Mouse (Mus musculus) forebrain, embryonic 16.5 days (tissue): ENCODE data around the gene Thada. TPM values are rescaled to one million over a fixed set of nuclear protein-coding genes. Genes with fewer than 3 reads are reported as not detected.

Experiments
- ATAC-seq: fragments of 200-750 bp; cut with Nextera tagmentation; 2 replicates; pipeline ENCODE4 v1.8.0; 2017; ENCODE audit warnings: mild to moderate bottlenecking, moderate library complexity
- H3K27ac ChIP-seq: fragments of 300-500 bp; sonication (generic); 2 replicates; pipeline ENCODE4 v1.5.1; 2014; ENCODE audit warnings: low read length, control low read depth
- H3K27me3 ChIP-seq: fragments of 300-500 bp; sonication (generic); replicated peaks from 2 replicates; pipeline ENCODE4 v1.6.1; 2014; ENCODE audit warnings: low read length; ENCODE audit not compliant: control insufficient read depth, insufficient read depth
- H3K36me3 ChIP-seq: fragments of 300-500 bp; sonication (generic); 2 replicates; pipeline ENCODE4 v1.6.1; 2014; ENCODE audit not compliant: control insufficient read depth, insufficient read depth
- H3K4me1 ChIP-seq: fragments of 300-500 bp; sonication (generic); replicated peaks from 2 replicates; pipeline ENCODE4 v1.6.1; 2014; ENCODE audit warnings: low read length; ENCODE audit not compliant: control insufficient read depth, insufficient read depth
- H3K4me2 ChIP-seq: fragments of 300-500 bp; sonication (generic); 2 replicates; pipeline ENCODE4 v1.6.1; 2014; ENCODE audit warnings: mild to moderate bottlenecking, low read length, control low read depth
- H3K4me3 ChIP-seq: fragments of 300-500 bp; sonication (generic); replicated peaks from 2 replicates; pipeline ENCODE4 v1.5.1; 2014; ENCODE audit warnings: mild to moderate bottlenecking, low read length, control low read depth
- H3K9ac ChIP-seq: fragments of 300-500 bp; sonication (generic); replicated peaks from 2 replicates; pipeline ENCODE4 v1.6.1; 2014; ENCODE audit warnings: low read depth, low read length, control low read depth
- H3K9me3 ChIP-seq: fragments of 300-500 bp; sonication (generic); 2 replicates; pipeline ENCODE4 v1.6.1; 2016; ENCODE audit warnings: low read length; ENCODE audit not compliant: control insufficient read depth
- WGBS: fragments of 180-500 bp; shearing (Covaris S2); extraction: QIAGEN DNeasy Blood & Tissue Kit; methylation state at CpG from one replicate; pipeline ENCODE4 v1.1.7; 2014; 5-methylcytosine and 5-hydroxymethylcytosine counted together
- polyA plus RNA-seq: library from polyadenylated mRNA; unstranded; fragments of >200 nt; fragmentation: Nextera tagmentation; extraction: Ambion mirVana; gene quantifications from 2 replicates; pipeline ENCODE4 v1.2.1, GENCODE M21; 2015

Gene Thada
- polyA plus RNA-seq, 1 experiment from 2014 or later = 6.6 TPM

DNA sequence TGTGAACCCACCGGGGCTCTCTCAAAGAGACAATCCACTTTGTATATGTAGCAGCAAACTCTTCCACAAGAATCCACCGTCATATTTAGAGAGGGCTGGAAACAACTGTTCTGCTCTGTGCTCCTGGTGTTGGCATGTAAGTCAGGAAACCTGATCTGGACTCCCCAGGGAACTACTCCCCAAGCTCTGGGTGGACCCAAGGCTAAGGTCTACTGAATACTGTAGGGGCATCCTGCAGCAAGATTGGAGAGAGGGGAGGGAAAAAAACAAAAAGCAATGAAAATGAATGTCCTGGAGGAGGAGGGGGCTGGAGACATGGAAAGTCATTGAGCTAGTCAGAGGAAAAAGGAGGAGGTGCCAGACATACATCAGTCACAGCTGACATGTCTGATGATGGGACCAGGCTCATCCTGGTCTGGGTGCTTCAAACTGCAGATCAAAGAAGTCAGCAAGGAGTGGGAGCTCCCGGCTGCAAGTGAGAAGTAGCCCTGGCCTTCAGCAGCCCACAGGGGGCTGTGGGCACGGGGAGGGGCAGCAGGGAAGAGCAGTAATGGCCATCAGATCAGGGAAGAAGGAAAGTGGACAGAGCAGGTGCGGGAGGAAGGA, 208.0 kb downstream of the Thada start:
- H3K4me2 ChIP-seq = no peak overlapping the region
- peak overlapping the region; percentile 82 for H3K27ac ChIP-seq
- no peaks in the 10 kb centered on the region for H3K9me3 ChIP-seq
- no peak overlapping the region for H3K4me3 ChIP-seq
- peaks cover 16% of the 10 kb centered on the region for H3K4me1 ChIP-seq
- H3K9ac ChIP-seq = no peak overlapping the region
- WGBS = 81% methylated on average over 5 of the region's 5 CpGs
- 0 out of 2 replicates have a peak, but pooled peaks have one; percentile 3 for ATAC-seq
- no peaks in the 10 kb centered on the region for H3K36me3 ChIP-seq
- H3K27me3 ChIP-seq = no peaks in the 10 kb centered on the region

DNA sequence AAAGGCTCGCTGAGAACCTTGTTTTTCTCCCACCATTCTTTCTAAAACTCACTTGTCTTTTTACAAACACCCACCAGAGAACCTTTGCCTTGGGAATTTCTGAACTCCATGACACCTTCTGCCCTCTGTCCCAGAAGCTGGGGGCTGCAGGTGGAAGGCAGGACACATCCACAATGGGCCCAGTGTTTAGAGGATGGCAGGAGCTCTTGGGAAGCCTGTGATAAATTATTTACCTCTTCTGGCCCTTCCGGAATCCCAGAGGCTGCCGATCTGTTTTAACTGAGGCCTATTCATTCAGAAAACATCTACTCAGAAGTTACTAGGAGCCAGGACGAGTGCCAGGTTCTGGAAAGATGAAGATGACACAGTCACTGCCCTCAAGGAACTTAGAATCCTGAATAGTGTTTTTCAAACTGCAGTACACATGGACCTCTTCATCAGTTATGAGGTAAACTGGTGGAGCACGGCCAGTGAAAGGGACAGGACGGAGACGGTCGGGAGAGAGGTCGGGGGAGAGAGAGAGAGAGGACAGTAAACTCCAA, 209.7 kb downstream of the Thada start:
- no peaks in the 10 kb centered on the region for H3K9me3 ChIP-seq
- no peak overlapping the region for H3K4me2 ChIP-seq
- H3K4me1 ChIP-seq = peaks cover 16% of the 10 kb centered on the region
- no peak overlapping the region for H3K9ac ChIP-seq
- 78% methylated on average over 9 of the region's 9 CpGs for WGBS
- no peak for ATAC-seq
- no peaks in the 10 kb centered on the region for H3K36me3 ChIP-seq
- no peak overlapping the region for H3K27ac ChIP-seq
- H3K27me3 ChIP-seq = no peaks in the 10 kb centered on the region
- H3K4me3 ChIP-seq = no peak overlapping the region

DNA sequence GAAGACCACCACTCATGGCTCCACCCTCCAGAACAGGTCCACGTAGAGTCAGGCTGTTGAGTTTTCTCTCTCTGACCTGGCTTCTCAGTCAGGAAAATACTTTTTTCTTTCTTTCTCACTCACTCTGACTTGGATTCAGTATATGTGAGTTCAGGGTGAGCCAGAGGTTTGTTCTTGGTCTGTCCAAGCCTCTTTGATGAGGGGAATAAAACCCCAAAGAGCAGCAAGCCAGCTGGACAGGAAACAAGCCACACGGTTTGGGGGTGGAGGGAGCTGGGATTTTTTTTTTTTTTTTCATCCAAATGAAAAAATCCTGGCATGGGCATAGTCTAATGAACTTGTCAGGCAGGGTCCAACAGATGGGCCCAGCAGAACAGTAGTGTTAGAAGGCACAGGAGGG, 210.2 kb downstream of the Thada start:
- H3K9me3 ChIP-seq = no peaks in the 10 kb centered on the region
- H3K4me1 ChIP-seq = peaks cover 16% of the 10 kb centered on the region
- H3K27ac ChIP-seq = no peak overlapping the region
- 60% methylated on average over 2 of the region's 2 CpGs for WGBS
- no peaks in the 10 kb centered on the region for H3K27me3 ChIP-seq
- no peaks in the 10 kb centered on the region for H3K36me3 ChIP-seq
- no peak for ATAC-seq
- H3K9ac ChIP-seq = no peak overlapping the region
- H3K4me2 ChIP-seq = no peak overlapping the region
- H3K4me3 ChIP-seq = no peak overlapping the region

DNA sequence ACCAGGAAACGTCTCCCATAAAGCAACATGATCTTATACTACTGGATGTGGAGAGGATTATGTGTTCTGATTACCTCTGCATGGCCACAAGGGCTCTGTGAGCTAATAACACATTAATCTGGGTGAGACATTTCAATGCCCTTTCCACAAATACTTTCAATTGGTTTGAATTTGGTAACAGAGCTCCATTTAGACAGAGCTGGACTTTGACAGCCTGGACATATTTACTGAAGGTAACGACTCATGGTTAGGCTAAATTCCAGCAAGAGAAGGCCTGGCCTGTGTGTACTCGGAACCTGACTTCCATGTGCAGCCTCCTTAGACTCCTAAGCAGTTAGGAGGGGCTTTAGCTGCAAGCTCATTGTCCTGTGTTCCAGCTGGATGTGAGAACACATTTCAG, 214.6 kb downstream of the Thada start:
- no peak overlapping the region for H3K27ac ChIP-seq
- WGBS = 75% methylated on average over 3 of the region's 3 CpGs
- H3K4me1 ChIP-seq = no peaks in the 10 kb centered on the region; the same call in 1 of the 2 replicates
- H3K4me3 ChIP-seq = no peak overlapping the region
- H3K9ac ChIP-seq = no peak overlapping the region
- H3K9me3 ChIP-seq = no peaks in the 10 kb centered on the region
- no peak for ATAC-seq
- H3K4me2 ChIP-seq = no peak overlapping the region
- no peaks in the 10 kb centered on the region for H3K36me3 ChIP-seq
- no peaks in the 10 kb centered on the region for H3K27me3 ChIP-seq

DNA sequence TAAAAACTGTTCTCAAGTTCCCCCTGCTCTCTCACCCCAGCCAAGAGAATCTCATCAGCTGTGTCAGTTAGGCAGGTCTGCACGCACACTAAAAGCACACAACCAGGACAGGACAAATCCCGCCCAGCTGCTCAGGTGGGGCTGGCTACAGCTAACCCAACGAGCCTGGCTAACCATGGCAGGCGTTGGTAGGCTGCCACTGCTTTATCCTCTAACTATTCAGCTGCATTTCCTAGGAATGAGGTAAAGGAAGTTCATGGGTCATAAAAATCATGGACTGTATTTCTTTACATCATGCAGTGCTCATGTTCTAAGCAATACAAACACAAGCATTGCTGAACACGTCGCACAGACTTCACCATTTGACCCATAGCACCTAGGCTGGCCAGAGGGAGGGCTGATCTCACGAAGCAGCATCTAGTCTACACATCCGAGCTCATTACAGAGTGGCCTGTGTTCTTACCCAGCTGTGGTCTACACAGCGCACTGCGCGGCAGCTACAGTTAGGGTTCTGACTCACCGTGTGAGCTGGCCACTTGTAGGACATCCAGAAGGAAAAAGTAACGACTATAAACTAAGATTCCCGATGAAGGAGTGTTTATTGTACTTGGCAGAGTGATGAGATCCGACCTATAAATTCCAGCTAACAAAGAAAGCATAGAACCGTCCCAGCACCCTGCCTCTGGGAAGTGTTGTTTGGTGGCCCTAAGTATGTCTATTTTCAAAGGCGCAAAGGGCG, 221.7 kb downstream of the Thada start:
- Histone ChIP-seq H3K4me3 (no peak overlapping the region), H3K36me3 (no peaks in the 10 kb centered on the region), H3K27me3 (no peaks in the 10 kb centered on the region), H3K9me3 (no peaks in the 10 kb centered on the region), H3K27ac (no peak overlapping the region), H3K9ac (no peak overlapping the region), H3K4me2 (no peak overlapping the region), H3K4me1 (no peaks in the 10 kb centered on the region)
- 86% methylated on average over 18 of the region's 18 CpGs for WGBS
- ATAC-seq = no peak

DNA sequence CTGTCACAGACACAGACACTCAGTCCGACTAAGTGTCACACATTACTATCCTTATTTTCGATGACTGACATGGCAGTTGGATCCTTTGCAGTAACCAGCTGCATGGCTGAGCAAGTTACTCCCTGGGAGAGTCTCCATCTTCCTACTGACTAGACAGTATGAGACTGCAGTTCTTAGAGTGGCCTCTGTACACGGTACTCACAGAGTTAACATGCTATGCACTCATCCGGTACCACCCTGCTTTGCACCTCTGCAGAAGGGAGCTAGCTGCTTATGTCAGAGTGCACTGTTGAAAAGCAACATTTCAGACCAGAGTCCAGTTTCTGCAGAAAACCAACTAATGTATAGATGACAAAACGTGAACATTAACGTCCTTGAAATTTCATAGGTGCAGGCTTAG, 222.2 kb downstream of the Thada start:
- 80% methylated on average over 6 of the region's 6 CpGs for WGBS
- H3K4me1 ChIP-seq = no peaks in the 10 kb centered on the region
- ATAC-seq = no peak
- no peaks in the 10 kb centered on the region for H3K27me3 ChIP-seq
- no peaks in the 10 kb centered on the region for H3K9me3 ChIP-seq
- H3K36me3 ChIP-seq = no peaks in the 10 kb centered on the region
- no peak overlapping the region for H3K9ac ChIP-seq
- no peak overlapping the region for H3K27ac ChIP-seq
- no peak overlapping the region for H3K4me3 ChIP-seq
- no peak overlapping the region for H3K4me2 ChIP-seq

DNA sequence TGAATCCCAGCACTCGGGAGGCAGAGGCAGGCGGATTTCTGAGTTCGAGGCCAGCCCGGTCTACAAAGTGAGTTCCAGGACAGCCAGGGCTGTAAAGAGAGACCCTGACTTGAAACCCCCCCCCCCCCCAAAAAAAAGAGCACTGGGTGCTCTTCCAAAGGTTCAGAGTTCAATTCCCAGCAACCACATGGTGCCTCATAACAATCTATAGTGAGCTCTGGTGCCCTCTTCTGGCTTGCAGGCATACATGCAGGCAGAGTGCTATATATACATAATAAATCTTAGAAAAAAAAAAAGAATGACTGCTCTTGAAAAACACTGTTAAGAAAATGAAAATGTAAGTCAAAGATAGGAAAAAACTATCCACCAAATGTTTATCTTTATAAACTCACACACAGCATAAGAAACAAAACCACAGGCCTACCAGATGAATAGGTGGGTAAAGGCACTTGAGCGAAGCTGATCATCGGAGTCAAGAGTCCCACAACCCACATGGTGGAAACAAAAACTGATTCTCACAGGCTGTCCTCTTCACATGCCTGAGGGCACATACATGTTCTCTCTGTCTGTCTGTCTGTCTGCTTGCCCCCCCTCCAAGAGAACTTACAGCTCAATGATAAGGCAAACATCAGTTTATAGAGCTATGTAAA, 224.6 kb downstream of the Thada start:
- no peaks in the 10 kb centered on the region for H3K9me3 ChIP-seq
- H3K27me3 ChIP-seq = no peaks in the 10 kb centered on the region
- H3K4me2 ChIP-seq = no peak overlapping the region
- H3K36me3 ChIP-seq = no peaks in the 10 kb centered on the region
- no peaks in the 10 kb centered on the region for H3K4me1 ChIP-seq
- no peak for ATAC-seq
- H3K27ac ChIP-seq = no peak overlapping the region
- H3K4me3 ChIP-seq = no peak overlapping the region
- H3K9ac ChIP-seq = no peak overlapping the region
- 92% methylated on average over 5 of the region's 6 CpGs for WGBS

DNA sequence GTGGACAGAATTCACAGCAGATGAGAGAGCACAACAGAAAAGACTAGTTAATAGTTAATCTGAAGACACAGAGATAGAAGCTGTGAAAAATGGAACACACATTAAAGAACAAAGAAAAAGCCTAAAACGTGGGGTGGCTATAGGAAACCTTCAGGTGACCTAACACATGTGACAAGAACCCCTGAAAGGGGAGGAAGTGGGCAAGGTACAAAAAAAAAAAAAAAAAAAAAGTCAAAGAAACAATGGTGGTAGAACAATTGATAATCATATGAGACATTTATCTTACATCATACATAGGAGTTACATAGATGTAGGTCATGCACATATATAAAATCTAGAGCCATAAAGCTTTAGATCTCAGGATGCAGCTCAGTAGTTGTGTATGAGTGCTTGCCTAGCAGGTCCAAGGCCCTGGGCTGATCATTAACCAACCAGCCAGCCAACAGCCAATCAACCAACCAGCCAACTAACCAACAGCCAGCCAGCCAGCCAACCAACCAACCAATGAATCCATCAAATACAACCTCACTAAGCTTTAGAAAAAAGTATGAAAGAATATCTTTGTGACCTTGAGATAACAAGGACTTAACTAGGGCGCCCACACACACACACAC, 226.2 kb downstream of the Thada start:
- H3K36me3 ChIP-seq = no peaks in the 10 kb centered on the region
- H3K27me3 ChIP-seq = no peaks in the 10 kb centered on the region
- H3K4me3 ChIP-seq = no peak overlapping the region
- no peaks in the 10 kb centered on the region for H3K4me1 ChIP-seq
- WGBS = 87% methylated on average over 2 of the region's 2 CpGs
- no peak for ATAC-seq
- H3K9ac ChIP-seq = no peak overlapping the region
- no peaks in the 10 kb centered on the region for H3K9me3 ChIP-seq
- H3K27ac ChIP-seq = no peak overlapping the region
- no peak overlapping the region for H3K4me2 ChIP-seq

DNA sequence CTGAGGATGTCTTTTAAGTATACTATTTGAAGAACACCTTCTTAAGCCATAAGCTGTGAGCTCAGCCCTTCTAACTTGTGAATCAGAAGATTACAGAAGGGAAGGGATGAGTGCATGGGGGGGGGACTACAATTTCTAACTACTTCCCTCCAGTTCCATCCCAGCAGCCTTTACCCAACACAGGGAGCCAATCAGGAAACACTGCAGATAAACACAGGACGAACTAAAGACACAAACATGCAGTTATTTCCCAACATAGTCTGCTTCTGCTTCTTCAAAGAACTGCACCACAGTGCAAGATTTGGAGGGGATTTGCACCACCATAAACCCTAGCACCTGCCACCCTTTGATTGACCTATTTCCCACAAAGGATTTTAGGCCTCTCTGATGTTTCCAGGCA, 227.8 kb downstream of the Thada start:
- 88% methylated on average over 1 of the region's 1 CpGs for WGBS
- no peak overlapping the region for H3K4me2 ChIP-seq

More for the DNA sequence above, 227.8 kb downstream of the Thada start:
- Histone ChIP-seq H3K27me3 (no peaks in the 10 kb centered on the region), H3K4me3 (no peak overlapping the region), H3K27ac (no peak overlapping the region), H3K36me3 (no peaks in the 10 kb centered on the region), H3K9ac (no peak overlapping the region), H3K4me1 (no peaks in the 10 kb centered on the region), H3K9me3 (no peaks in the 10 kb centered on the region)
- ATAC-seq = no peak
